Mouse (Mus musculus) cortical plate, adult 2 months (tissue): ENCODE measurements around the gene C1qtnf3.

Experiments
- CTCF ChIP-seq: fragments of 200-500 bp; IDR thresholded peaks from 2 replicates; pipeline ENCODE4 v1.5.1; 2011; ENCODE audit warnings: mild to moderate bottlenecking, control low read depth, low read length; ENCODE audit not compliant: insufficient read depth; ENCODE audit errors: extremely low read depth
- POLR2A ChIP-seq: fragments of 200-500 bp; IDR thresholded peaks from 2 replicates; pipeline ENCODE4 v1.6.1; 2011; ENCODE audit warnings: mild to moderate bottlenecking, low read length, control low read depth; ENCODE audit not compliant: insufficient read depth; ENCODE audit errors: extremely low read depth

- TF ChIP-seq CTCF (no peak), POLR2A (no peak)
Observed at GRCm38 (mm10) chr15:11003791-11004190, 51.7 kb downstream of the C1qtnf3 start.
